In the genomic region with DNA sequence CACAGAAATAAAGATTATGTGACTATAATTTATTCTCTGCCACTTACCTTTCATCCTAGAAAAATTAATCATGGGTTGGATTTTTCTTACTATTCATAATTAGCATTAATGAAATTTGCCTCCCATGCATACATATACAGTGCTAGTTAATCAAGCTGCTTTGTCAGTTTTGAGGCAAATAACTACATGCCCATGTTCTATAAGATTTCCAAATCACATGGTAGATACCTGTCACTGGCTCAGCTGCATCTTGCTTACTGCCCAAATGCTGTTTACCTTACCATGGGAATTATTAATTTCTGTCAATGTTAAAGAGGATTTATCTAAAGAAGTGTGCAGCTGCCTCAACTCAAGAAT, we compare ENCODE assay signal across 12 mouse cellular contexts.
"Had no signal": no experiment of that assay in that cellular context is flagged by ENCODE, and none has a peak within 500 bp of the region (broad histone marks: within the 10 kb centered on the region; RNA-seq: fewer than 3 reads in every experiment).

No protein-coding gene starts in this region.

- H3K27me3 ChIP-seq: liver, embryonic 15.5 days had no signal

- H3K4me2 ChIP-seq: liver, embryonic 11.5 days; liver, embryonic 15.5 days had no signal

- H3K9me3 ChIP-seq: limb, embryonic 10.5 days; liver, embryonic 15.5 days had no signal

- H3K36me3 ChIP-seq: limb, embryonic 10.5 days; liver, embryonic 15.5 days had no signal

- ATAC-seq: intestine, postnatal 0 days; lung, postnatal 0 days had no signal

- H3K27ac ChIP-seq: left cerebral cortex, adult 2 months; limb, embryonic 10.5 days; liver, embryonic 15.5 days had no signal

- H3K4me1 ChIP-seq: limb, embryonic 10.5 days; liver, embryonic 15.5 days had no signal

- H3K9ac ChIP-seq: liver, embryonic 15.5 days had no signal

- H3K4me3 ChIP-seq: left cerebral cortex, adult 2 months; limb, embryonic 10.5 days; liver, embryonic 15.5 days had no signal

- DNase-seq: kidney, adult 8-10 months; kidney, postnatal 25 days; lung, adult 2 months; lung, postnatal 36 days; right cerebral cortex, postnatal 14 days; thymus, postnatal 36 days had no signal
